Mouse (Mus musculus): ENCODE results near the gene Sipa1l1. TPM values are rescaled to one million over a fixed set of nuclear protein-coding genes. Genes with fewer than 3 reads are reported as not detected.

Sipa1l1 gene
- polyA plus RNA-seq, 1 experiment: 16.1 TPM

- 79% methylated on average over 5 of the region's 5 CpGs for WGBS
- DNase-seq (ENCODE audit: low read depth, low spot score): no peak
Observed at GRCm38 (mm10) chr12:82274576-82274975, 105.5 kb downstream of the Sipa1l1 start.

- WGBS: 42% methylated on average over 5 of the region's 5 CpGs
- DNase-seq (ENCODE audit: low read depth, low spot score): no peak
Observed at GRCm38 (mm10) chr12:82275767-82276166, 106.6 kb downstream of the Sipa1l1 start.

- 97% methylated on average over 1 of the region's 1 CpGs for WGBS
- DNase-seq (ENCODE audit: low read depth, low spot score): no peak
Observed at GRCm38 (mm10) chr12:82276591-82276990, 107.5 kb downstream of the Sipa1l1 start.

GRCm38 (mm10) chr12:82284617-82285016, 115.5 kb downstream of the Sipa1l1 start:
- WGBS: 15% methylated on average over 5 of the region's 5 CpGs
- no peak for DNase-seq (ENCODE audit: low read depth, low spot score)

- WGBS: 57% methylated on average over 2 of the region's 2 CpGs
Observed at GRCm38 (mm10) chr12:82285018-82285417, 115.9 kb downstream of the Sipa1l1 start.

GRCm38 (mm10) chr12:82286068-82286467, 116.9 kb downstream of the Sipa1l1 start:
- no peak for DNase-seq (ENCODE audit: low read depth, low spot score)
- WGBS: 75% methylated on average over 6 of the region's 6 CpGs

More at GRCm38 (mm10) chr12:82285018-82285417, 115.9 kb downstream of the Sipa1l1 start:
- no peak for DNase-seq (ENCODE audit: low read depth, low spot score)

- WGBS: 69% methylated on average over 5 of the region's 5 CpGs
Observed at GRCm38 (mm10) chr12:82286804-82287203, 117.7 kb downstream of the Sipa1l1 start.

GRCm38 (mm10) chr12:82293545-82294247, 124.6 kb downstream of the Sipa1l1 start:
- DNase-seq (ENCODE audit: low read depth, low spot score): no peak
- 98% methylated on average over 7 of the region's 7 CpGs for WGBS

More at GRCm38 (mm10) chr12:82286804-82287203, 117.7 kb downstream of the Sipa1l1 start:
- no peak for DNase-seq (ENCODE audit: low read depth, low spot score)

- WGBS: 81% methylated on average over 10 of the region's 10 CpGs
- DNase-seq (ENCODE audit: low read depth, low spot score): no peak
Observed at GRCm38 (mm10) chr12:82294906-82295887, 126.1 kb downstream of the Sipa1l1 start.

GRCm38 (mm10) chr12:82296276-82296675, 127.2 kb downstream of the Sipa1l1 start:
- DNase-seq (ENCODE audit: low read depth, low spot score): no peak
- 75% methylated on average over 2 of the region's 2 CpGs for WGBS

- 77% methylated on average over 6 of the region's 6 CpGs for WGBS
- DNase-seq (ENCODE audit: low read depth, low spot score): no peak
Observed at GRCm38 (mm10) chr12:82297196-82297595, 128.1 kb downstream of the Sipa1l1 start.

- 85% methylated on average over 9 of the region's 9 CpGs for WGBS
- no peak for DNase-seq (ENCODE audit: low read depth, low spot score)
Observed at GRCm38 (mm10) chr12:82298662-82299460, 129.7 kb downstream of the Sipa1l1 start.

- DNase-seq (ENCODE audit: low read depth, low spot score): no peak
- 80% methylated on average over 2 of the region's 2 CpGs for WGBS
Observed at GRCm38 (mm10) chr12:82304140-82304539, 135.0 kb downstream of the Sipa1l1 start.

- 79% methylated on average over 4 of the region's 4 CpGs for WGBS
- no peak for DNase-seq (ENCODE audit: low read depth, low spot score)
Observed at GRCm38 (mm10) chr12:82306035-82306434, 136.9 kb downstream of the Sipa1l1 start.

- 80% methylated on average over 2 of the region's 2 CpGs for WGBS
- DNase-seq (ENCODE audit: low read depth, low spot score): no peak
Observed at GRCm38 (mm10) chr12:82311593-82311992, 142.5 kb downstream of the Sipa1l1 start.

GRCm38 (mm10) chr12:82312091-82312820, 143.1 kb downstream of the Sipa1l1 start:
- WGBS: 71% methylated on average over 17 of the region's 17 CpGs
- DNase-seq (ENCODE audit: low read depth, low spot score): no peak

GRCm38 (mm10) chr12:82313091-82313490, 144.0 kb downstream of the Sipa1l1 start:
- WGBS: 88% methylated on average over 3 of the region's 3 CpGs
- DNase-seq (ENCODE audit: low read depth, low spot score): no peak

- WGBS: 69% methylated on average over 7 of the region's 7 CpGs
- no peak for DNase-seq (ENCODE audit: low read depth, low spot score)
Observed at GRCm38 (mm10) chr12:82319436-82320131, 150.5 kb downstream of the Sipa1l1 start.

Data from large intestine, adult 2 months (tissue).